Mouse (Mus musculus): ENCODE measurements around the gene Sars. TPM values are rescaled to one million over a fixed set of nuclear protein-coding genes. Genes with fewer than 3 reads are reported as not detected.

Sars gene
- 100 to 1,000 TPM; 198 to 206 TPM for total RNA-seq (2021)
- long read RNA-seq, experiment 1, transcript Sars-202 (12 exons, 1,866 nt), result minor isoform, 58 of 257 reads
- long read RNA-seq, experiment 1, transcript Sars-201 (11 exons, 3,570 nt), result major isoform, 151 of 257 reads
- long read RNA-seq, experiment 1, partial matches to known transcripts, result 21 of 257 reads
- long read RNA-seq, experiment 1, other reads (novel, unspliced or antisense), result 27 of 257 reads
- long read RNA-seq, experiment 2, transcript Sars-202 (12 exons, 1,866 nt), result minor isoform, 29 of 185 reads
- long read RNA-seq, experiment 2, transcript Sars-201 (11 exons, 3,570 nt), result major isoform, 113 of 185 reads
- long read RNA-seq, experiment 2, partial matches to known transcripts, result 16 of 185 reads
- long read RNA-seq, experiment 2, other reads (novel, unspliced or antisense), result 26 of 185 reads

DNA sequence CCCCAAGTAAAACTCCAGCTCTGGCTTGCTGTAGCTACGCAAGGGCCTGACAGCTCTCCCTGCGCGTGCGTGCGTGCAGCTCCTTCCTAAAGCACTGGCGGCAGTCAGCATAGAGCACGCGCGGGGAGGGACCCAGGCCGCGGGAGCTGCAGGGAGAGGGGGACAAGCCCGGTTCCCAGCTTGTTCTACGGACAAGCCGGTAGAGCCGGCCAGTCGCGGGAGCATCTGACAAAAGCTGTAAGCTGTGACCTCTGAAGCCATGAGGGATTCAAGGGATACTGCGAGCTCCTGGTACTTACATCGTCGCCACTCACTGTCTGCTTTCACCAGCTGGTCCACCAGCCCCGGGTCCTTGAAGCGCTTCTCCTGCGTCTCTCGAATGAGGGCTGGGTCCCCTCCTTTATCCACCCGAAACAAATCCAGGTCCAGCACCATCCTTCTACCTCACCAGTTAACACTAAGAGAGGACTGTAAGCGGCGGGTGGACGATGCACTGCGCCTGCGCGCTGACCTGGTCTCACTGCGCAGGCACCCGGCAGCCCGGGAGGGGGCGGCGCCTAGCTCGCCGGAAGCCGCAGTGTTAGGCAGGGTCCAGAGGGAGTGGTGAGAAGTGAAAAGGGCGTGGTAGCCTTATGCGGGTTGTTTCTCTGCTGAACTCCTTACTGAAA, at the start of gene Sars:
TSS of gene Sars (minus strand) at position 512 of the 668 bp plus-strand sequence.
- peak; percentile 87 to 91 for DNase-seq (ENCODE audit: low spot score in 2 of 2)
- intact Hi-C loops (cut with DNase I), result loop anchor here (5.0 kb wide), 1 partner anchor 43 kb away; no protein-coding TSS in a partner anchor

DNA sequence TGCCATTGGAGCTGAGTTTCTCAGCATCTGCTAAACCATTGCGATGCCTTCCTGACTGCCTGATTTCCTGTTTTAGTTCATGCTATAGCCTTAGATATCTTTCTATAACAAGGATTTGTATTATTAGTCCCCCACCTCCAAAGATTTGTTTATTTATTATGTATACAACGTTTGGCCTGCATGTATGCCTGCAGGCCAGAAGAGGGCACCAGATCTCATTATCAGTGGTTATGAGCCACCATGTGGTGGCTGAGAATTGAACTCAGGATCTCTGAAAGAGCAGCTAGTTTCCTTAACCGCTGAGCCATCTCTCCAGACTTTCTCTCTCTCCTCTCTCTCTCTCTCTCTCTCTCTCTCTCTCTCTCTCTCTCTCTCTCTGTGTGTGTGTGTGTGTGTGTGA, 45.0 kb upstream of the Sars start:
- intact Hi-C loops (cut with DNase I), result no loop called here
- no peak for DNase-seq (ENCODE audit: low spot score in 2 of 2)

DNA sequence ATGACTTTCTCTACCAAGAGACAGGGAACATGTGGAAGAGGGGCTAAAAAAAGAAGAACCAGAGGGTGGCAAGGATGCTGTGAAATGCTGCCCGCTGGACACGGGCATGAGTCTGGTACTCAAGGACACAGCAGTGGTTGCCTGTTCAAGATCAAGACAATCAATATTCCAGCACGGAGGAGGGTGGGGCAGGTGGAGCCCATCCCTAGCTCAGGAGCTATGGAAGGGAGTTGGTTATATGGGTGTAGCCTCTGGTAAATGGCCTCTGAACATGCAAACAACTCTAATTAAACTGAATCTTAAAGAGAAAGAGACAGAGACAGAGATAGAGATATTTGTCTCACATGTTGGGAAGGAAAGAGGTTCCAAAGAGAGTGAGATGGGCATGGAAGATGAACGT, 39.7 kb upstream of the Sars start:
- no peak for DNase-seq (ENCODE audit: low spot score in 2 of 2)
- intact Hi-C loops (cut with DNase I), result no loop called here

DNA sequence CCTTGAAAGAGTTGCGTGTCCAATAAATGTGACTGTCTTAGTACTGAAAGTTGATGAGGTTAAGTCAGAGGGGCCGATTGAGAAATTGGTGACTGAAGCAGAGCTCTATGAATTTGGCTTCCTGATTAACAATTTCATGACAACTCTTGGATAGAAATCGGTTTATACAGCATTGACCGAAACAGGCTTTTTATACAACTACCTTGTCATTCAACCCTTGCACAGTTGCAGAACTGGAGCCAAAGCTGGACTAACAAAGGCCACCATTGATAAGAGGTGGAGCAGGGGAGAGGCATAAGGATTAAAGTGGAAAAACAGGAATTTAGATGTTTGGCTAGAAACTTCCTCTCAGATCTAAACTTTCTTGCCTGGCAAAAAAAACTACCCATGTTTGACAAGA, 33.8 kb upstream of the Sars start:
- intact Hi-C loops (cut with DNase I), result no loop called here
- DNase-seq (ENCODE audit: low spot score in 2 of 2), result no peak

DNA sequence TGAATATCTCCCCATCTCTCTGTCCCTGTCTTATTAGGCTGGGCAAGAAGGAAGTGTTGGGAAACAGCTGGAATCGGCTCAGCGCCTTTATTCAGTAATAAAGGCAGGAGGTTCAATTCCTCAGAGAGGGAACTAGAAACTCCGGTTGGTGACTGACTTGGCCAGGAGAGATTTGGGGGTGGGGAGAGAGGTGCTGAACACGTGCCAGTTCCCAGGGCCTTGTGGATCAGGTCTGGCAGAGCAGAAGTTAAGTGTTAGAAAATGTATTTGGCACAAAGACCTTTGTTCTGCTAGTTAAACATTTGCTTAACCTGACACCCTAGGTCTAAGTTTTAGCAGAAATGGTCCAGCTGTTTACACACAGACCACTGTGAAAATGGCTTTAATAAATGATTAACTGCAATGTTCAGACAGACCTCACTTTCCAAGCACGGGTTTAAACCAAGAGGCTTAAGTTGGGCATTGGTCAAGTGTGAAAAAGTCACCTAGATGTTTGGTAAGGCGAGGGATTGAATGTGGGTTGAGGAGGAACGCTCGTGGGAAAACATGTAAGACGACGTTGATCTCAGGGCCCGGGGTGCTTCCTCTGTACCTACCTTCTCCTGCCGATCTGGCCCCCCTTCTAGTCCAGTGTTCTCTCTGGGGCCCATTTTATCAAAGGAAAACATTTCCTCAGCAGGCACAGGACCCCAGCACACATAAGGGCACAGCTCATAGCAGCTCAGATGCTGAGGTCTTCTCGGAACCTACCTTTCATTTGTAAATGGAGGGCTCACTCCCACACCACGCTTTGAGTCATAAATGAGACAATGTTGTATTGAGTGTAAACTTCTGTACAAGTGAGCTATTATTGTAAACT, 32.0 kb upstream of the Sars start:
- intact Hi-C loops (cut with DNase I), result no loop called here
- DNase-seq (ENCODE audit: low spot score in 2 of 2), result no peak

DNA sequence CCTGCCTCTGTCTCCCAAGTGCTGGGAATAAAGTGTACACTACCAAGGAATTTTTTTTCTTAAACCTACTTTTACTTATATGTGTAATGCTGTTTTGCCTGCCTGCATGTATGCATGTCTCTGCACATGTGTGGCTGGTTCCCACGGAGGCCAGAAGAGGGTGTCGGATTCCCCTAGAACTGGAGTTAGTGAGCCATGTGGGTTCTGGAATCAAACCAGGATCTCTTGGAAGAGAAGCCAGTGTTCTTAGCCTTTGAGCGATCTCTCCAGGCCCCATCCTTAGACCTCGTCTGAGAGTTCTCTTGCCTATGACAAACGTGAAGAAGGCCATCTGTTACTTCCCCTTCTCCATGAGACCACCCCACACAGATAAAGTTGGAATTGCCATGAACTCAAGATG, 30.5 kb upstream of the Sars start:
- intact Hi-C loops (cut with DNase I), result no loop called here
- no peak for DNase-seq (ENCODE audit: low spot score in 2 of 2)

DNA sequence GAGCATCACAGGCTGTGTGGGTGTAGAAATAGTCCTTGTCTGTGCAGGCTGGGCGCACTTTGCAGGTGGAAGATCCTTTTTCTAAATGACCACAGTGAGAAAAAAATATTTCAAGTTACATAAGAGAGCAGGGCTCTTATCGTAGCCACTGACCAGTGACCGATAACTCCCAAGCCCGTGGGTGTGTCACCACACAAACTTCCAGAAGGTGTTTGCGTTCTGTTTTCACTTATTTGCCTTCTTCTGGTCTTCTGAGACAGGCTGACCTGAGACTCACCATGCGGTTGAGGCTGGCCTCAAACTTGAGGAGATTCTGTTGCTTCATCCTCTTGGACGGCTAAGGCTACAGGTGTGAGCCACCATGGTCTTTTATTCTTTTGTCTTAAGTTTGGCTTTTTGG, 30.0 kb upstream of the Sars start:
- DNase-seq (ENCODE audit: low spot score in 2 of 2), result no peak
- intact Hi-C loops (cut with DNase I), result no loop called here

DNA sequence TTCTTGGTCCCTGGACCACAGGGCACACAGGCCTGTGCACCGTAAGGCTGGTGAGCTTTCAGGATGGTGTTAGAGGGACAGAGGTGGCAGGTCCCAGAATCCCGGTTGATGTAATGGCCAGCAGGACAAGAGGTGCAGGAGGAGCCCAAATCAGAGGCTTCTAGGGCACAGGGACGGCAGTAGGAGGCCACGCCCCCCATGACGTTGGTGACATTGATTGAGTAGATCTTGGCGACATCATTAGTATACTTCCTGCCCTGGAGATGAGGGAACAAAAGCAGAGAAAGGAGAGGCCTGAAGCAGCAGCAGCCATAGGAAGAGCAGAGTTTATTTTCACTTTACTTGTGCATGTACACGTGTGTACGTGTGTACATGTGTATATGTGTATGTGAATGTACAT, 22.8 kb upstream of the Sars start:
- intact Hi-C loops (cut with DNase I), result no loop called here
- DNase-seq (ENCODE audit: low spot score in 2 of 2), result no peak

DNA sequence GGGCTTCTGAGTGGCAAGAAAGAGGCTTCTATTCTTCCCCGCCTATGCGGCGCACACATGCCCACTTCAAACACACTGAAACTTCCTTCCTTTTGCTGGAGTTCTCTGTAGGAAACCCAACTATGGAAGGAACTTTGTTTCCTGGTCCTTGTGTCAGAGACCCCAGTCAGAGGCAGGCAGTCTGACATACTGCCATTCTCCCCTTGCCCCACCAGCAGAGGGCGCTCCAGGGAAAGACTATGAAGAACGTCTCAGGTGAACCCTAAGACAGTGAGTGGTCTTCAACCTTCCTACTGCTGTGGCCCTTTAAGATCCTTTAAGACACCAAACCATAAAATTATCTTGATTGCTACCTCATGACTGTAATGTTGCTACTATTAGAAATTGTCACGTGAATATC, 21.4 kb upstream of the Sars start:
- intact Hi-C loops (cut with DNase I), result no loop called here
- DNase-seq (ENCODE audit: low spot score in 2 of 2), result peak in 1 of 2 experiments; percentile 45

DNA sequence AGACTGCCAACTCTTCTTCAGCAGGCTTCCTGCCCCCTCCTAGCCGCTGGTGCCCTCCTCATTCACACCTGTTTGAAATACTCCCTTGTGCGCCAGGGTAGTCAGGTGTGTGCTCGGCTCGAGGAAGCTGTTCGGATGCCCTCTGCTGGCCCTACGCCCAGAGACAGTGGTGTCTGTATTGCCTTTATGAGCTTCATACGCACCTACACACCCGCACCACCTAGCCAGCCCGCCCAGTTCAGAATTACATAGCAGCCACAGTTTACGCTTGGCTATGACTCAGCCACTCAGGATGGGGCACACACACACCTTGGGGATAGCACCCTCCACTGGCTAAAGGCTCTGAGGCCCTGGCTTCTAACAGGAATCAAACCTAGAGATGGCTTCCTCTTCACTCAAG, 13.9 kb upstream of the Sars start:
- intact Hi-C loops (cut with DNase I), result no loop called here
- no peak for DNase-seq (ENCODE audit: low spot score in 2 of 2)

DNA sequence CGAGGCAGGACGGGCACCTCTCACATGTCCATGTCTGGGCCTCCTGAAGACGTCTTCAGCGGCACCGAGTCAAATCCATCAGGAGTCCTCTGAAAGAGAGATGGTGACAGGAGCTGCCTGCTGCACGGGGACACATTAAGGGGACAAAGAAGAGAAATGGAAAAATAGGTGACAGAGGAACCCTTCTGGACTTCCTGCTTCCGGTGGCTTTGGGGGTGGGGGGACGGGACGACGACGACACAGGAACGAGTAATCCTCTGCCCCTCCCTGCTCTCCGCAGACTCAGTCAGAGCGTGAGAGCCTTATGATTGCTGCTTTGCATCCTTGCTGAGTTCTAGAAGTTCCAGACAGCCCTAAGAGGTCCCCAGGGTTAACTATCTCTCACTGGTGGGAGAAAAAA, 13.4 kb upstream of the Sars start:
- intact Hi-C loops (cut with DNase I), result no loop called here
- DNase-seq (ENCODE audit: low spot score in 2 of 2), result no peak

DNA sequence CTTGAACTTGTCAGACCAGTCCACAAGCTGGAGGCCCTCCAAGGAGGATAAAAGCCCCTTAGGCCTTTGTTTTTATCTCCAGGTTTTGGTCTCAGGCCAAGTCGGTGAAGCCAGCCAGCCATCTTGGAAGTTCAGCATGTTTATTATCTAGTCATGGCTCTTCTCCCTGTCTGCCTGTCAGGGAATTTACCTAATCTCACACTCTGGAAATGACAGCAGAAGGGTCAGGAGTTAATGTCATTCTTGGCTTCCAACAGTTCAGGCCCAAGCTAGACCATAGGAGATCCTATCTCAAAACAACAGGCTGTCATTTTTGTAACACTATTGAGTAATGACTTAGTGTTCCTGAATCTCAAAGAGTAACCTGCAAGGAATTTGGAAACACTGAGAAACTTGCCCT, 9.2 kb upstream of the Sars start:
- DNase-seq (ENCODE audit: low spot score in 2 of 2), result no peak
- intact Hi-C loops (cut with DNase I), result no loop called here

DNA sequence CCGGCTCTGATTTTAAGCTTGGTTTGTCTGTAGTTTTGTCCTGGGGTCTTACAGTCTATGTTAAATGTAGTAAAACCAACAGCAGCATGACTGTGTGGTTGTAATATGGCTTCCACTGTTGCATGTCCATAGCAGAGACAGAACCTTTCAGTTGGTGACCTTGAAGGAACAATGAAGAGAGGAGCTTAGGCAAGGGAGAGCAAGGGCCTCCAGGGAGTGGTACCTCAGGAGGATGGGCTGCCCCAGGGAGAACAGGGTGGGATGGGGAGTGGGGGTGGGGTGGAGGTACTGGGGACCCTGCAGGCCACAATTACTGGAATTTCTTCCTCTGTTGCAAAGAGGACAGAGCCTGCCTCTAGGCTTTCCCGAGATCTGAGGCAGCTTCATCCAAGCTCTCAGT, 7.0 kb upstream of the Sars start:
- DNase-seq (ENCODE audit: low spot score in 2 of 2), result no peak
- intact Hi-C loops (cut with DNase I), result no loop called here

DNA sequence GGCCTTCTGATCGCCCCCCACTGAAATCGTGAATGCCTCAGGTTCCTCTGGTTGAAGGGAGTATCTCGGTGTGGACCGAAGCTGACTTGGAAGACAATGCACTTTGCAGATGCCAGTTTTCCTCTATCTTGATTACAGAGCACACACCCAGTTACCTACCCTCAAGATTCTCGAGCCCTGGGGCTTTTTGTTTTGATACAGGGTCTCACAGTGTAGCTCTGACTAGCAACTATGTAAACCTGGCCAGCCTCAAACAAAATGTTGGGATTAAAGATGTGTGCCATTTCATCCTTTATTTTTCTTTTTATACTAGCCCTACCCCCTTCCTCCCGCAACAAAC, 327 bp upstream of the Sars start:
- intact Hi-C loops (cut with DNase I), result no loop called here

DNA sequence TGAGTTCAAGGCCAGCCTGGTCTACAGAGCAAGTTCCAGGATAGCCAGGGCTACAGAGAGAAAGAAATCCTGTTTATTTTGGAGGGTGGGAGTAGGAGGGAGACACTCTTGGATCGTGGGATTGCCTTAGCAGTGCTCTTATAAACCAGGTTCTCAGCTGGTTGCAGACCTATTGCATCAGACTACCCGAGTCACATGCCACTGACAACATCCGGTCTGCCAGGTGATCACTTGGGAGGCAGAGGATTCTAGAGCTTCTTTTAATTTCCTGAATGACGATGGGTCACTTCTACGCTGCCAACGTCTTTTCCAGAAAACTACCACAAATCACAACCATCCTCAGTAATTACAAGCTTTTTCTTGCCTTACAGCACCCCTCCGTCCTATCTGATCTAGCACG, 980 bp downstream of the Sars start:
- peak; percentile 43 to 46 for DNase-seq (ENCODE audit: low spot score in 2 of 2)
- intact Hi-C loops (cut with DNase I), result loop anchor here (5.0 kb wide), 1 partner anchor 42 kb away; no protein-coding TSS in a partner anchor

More for the DNA sequence above, 327 bp upstream of the Sars start:
- DNase-seq (ENCODE audit: low spot score in 2 of 2), result no peak

DNA sequence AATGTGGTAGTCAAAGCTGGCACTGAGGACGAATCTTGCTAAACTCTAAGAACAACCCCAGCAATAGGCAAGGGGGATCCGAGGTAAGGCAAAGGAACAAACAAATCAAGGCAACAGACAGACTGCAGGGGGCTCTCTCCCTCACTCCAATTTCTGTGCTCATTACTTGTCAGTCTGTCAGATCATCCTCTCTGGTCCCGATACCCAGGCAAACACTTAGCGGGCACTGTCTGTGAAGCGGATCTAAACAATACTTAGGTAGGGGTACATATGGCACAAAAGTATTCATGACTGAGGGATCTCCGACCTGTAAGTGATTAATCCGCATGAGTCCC, 8.7 kb downstream of the Sars start:
- intact Hi-C loops (cut with DNase I), result no loop called here
- DNase-seq (ENCODE audit: low spot score in 2 of 2), result no peak

DNA sequence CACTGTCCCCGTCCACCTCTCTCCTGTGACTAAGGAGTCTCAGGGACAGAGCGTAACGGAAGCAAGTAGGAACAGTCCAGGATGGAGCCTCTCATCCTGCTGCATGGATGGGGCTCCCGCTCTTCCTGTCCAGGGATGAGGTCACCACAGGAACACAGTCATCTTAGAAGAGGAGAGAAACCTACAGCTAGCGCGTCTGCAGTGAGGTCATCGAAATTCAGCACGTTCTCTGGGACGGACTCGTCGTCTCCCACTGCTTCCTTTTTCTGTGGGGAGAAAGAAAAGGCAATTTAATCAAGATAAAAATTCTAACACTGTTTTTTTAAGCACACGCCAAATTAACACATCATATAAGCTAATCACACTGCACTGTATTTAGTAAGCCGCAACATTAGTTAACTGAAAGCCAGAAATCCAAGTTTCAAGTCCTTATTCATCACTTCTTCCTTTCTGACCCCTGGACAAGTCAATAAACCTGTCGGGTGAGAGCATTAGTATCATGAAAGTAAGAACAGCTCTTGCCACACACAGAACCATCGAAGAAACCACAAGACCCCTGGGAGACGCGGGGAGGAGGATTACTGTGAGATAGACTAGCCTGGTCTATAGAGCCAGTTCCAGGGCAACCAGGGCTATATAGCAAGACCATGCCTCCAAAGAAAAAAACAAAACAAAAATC, 9.2 kb downstream of the Sars start:
- intact Hi-C loops (cut with DNase I), result no loop called here
- DNase-seq (ENCODE audit: low spot score in 2 of 2), result no peak

DNA sequence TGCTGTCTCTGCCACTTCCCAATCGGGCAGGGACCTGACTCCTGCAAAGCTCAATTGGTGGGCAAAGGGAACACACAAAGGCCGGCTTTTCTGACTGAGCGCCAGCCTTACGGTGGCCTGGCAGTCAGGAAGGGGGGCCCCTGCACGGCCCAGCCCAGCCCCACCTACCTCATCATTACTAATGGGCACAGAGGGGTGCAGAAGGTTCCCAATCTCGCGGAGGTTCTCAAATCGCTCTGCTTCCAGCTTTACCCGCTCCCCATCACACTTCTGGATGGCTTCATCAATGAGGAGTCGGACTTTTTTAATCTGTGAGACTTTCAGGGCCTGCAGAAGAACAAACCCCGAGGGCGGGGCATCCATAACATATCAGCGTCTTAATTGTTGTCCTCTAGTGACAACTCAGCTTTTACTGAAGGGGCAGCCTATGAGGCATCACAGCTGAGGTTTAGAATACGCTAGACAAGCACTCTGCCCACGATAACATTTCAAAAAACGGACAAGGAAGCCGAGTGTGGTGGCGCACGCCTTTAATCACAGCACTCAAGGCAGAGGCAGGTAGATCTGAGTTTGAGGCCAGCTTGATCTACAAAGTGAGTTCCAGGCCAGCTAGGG, 11.0 kb downstream of the Sars start:
- no peak for DNase-seq (ENCODE audit: low spot score in 2 of 2)
- intact Hi-C loops (cut with DNase I), result no loop called here

DNA sequence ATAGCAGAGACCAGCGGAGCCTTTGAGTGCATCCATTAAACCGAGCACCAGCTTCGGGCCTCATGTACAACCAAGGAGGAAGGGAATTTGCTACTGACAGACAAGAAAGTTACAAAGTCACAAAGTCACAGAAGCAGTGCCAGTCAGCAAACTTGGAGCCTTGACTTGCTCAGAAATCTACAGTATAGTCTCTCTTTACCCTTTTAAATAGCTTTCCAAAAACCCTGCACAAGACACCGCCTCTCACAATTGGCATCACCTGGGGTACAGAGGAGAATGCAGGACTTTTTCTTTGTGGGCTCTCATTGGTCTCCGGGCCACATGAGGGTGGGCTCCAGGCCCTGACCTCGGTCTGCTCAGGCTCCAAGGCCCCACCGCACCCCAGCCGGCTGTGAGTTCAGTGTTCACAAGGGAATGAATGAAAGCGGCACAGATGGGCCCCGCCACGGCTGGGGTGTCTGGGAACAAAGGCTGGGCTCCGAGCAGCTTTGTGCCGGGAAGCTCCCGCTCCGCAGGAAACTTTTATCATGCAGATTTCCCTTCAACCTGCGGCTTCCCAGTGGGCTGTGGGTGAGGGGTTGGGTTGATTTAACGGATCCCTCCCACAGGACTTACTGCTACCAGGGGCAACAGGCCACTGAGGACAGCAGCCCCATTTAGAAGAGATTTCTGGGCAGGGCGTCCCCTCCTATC, 11.7 kb downstream of the Sars start:
- DNase-seq (ENCODE audit: low spot score in 2 of 2), result no peak
- intact Hi-C loops (cut with DNase I), result no loop called here

Measured in left cerebral cortex, postnatal 14 days (tissue).